Mouse (Mus musculus) intestine, embryonic 16.5 days (tissue): ENCODE measurements around the gene Tbc1d19. TPM values are rescaled to one million over a fixed set of nuclear protein-coding genes. Genes with fewer than 3 reads are reported as not detected.

Experiments
- ATAC-seq: fragments of 200-750 bp; cut with Nextera tagmentation; 2 replicates; pipeline ENCODE4 v1.8.0; 2017; ENCODE audit warnings: moderate TSS enrichment, moderate library complexity
- H3K27ac ChIP-seq: fragments of 300-500 bp; sonication (generic); 2 replicates; pipeline ENCODE4 v1.5.1; 2014; ENCODE audit warnings: mild to moderate bottlenecking, low read length
- H3K27me3 ChIP-seq: fragments of 300-500 bp; sonication (generic); replicated peaks from 2 replicates; pipeline ENCODE4 v1.6.1; 2014; ENCODE audit warnings: low read length, control low read depth, mixed read lengths; ENCODE audit not compliant: control insufficient read depth, insufficient read depth
- H3K36me3 ChIP-seq: fragments of 300-500 bp; sonication (generic); 2 replicates; pipeline ENCODE4 v1.6.1; 2014; ENCODE audit warnings: low read length, control low read depth; ENCODE audit not compliant: control insufficient read depth, insufficient read depth
- H3K4me1 ChIP-seq: fragments of 300-500 bp; sonication (generic); 2 replicates; pipeline ENCODE4 v1.6.1; 2014; ENCODE audit warnings: low read length, control low read depth, mixed read lengths; ENCODE audit not compliant: control insufficient read depth, insufficient read depth
- H3K4me2 ChIP-seq: fragments of 300-500 bp; sonication (generic); 2 replicates; pipeline ENCODE4 v1.6.1; 2014; ENCODE audit warnings: low read depth, low read length, control low read depth
- H3K4me3 ChIP-seq: fragments of 300-500 bp; sonication (generic); 2 replicates; pipeline ENCODE4 v1.5.1; 2014; ENCODE audit warnings: mild to moderate bottlenecking, low read length
- H3K9ac ChIP-seq: fragments of 300-500 bp; sonication (generic); 2 replicates; pipeline ENCODE4 v1.6.1; 2014; ENCODE audit warnings: low read depth, low read length
- H3K9me3 ChIP-seq: fragments of 300-500 bp; sonication (generic); 2 replicates; pipeline ENCODE4 v1.6.1; 2016; ENCODE audit warnings: low read length, control low read depth; ENCODE audit not compliant: control insufficient read depth
- WGBS: fragments of 180-500 bp; shearing (Covaris S2); extraction: QIAGEN DNeasy Blood & Tissue Kit; methylation state at CpG from one replicate; pipeline ENCODE4 v1.1.7; 2014; 5-methylcytosine and 5-hydroxymethylcytosine counted together
- polyA plus RNA-seq: library from polyadenylated mRNA; unstranded; fragments of >200 nt; fragmentation: Nextera tagmentation; extraction: Ambion mirVana; gene quantifications from 2 replicates; pipeline ENCODE4 v1.2.1, GENCODE M21; 2015

The Tbc1d19 gene
- 23.6 and 26.0 TPM in 2 replicates for polyA plus RNA-seq

DNA sequence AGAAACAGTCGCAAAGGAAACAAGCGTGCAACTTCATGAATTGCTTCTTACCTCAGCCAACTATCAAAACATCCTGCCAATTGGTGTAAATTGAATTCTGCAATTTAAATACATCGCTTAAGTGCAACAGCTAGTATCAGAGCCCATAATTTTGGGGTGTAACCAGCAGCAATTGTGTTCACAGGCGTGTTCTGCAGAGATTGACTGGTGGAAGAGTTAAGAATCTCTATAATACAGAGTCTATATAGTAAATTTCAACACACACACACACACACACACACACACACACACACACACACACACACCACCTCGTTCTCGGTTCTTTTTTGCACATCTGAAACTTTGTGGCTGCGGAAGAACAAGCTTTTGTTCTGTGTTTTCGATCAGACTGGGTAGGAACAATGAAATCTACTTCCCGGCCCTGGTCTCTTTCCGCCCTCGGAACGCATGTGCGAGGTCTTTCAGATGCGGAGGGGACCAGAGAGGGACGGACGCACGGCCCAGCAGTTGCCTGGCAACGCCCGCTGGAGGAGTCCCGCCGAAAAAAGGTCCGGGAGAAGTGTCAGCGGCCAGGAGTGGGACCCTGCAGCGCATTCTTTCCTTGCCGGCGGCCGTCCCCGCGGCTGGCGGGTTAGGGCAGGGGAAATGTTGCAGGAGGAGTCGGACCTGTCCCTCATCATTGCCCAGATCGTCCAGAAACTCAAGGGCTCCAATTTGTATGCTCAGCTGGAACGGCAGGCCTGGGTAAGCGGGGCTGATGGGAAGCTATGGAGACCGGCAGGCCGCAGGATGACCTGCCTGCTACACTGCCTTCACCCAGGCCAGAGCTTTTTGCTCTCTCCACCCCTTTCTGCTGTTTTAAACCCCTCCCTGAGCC is at the start of gene Tbc1d19:
TSS of gene Tbc1d19 (plus strand) at position 492 of the 877 bp plus-strand sequence.
- Histone ChIP-seq H3K4me3 (peak within 1 kb of the TSS; percentile 91), H3K4me2 (peak within 1 kb of the TSS; percentile 66), H3K4me1 (0 out of 2 replicates have a peak, but pooled peaks cover 2% of the 10 kb centered on the region), H3K27me3 (no peaks in the 10 kb centered on the region), H3K9ac (peak within 1 kb of the TSS; percentile 80), H3K9me3 (no peaks in the 10 kb centered on the region), H3K36me3 (no peaks in the 10 kb centered on the region), H3K27ac (peak within 1 kb of the TSS; percentile 57; the same call in 1 of the 2 replicates)
- peak; percentile 100 for ATAC-seq
- WGBS = 5% methylated on average over 36 of the region's 36 CpGs

GRCm38 (mm10) chr5:53759912-53760311 is 49.5 kb upstream of the Tbc1d19 start:
- Histone ChIP-seq H3K4me2 (no peak overlapping the region), H3K36me3 (no peaks in the 10 kb centered on the region), H3K27ac (no peak overlapping the region), H3K9me3 (no peaks in the 10 kb centered on the region), H3K4me1 (no peaks in the 10 kb centered on the region), H3K27me3 (no peaks in the 10 kb centered on the region), H3K9ac (no peak overlapping the region), H3K4me3 (no peak overlapping the region)
- ATAC-seq = no peak
- WGBS = 89% methylated on average over 4 of the region's 4 CpGs

DNA sequence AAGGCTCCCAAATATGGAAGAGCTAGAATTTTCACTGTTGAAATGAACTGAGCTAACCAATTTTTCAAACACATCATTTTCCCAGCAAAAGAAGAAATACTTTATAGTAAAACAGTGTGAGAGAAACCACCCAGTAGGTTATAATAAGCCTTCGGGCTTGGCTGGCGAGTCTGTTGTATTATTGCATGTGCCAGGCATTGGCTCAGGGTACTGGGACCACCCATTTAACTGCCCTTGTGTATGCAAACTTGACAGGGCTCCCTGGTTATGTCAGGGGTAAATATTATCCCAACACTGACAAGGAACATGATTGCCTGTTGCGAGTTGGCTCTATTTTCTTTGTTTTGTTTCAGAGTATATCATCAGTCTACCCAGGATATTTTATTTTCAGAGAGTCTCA is 48.5 kb upstream of the Tbc1d19 start:
- Histone ChIP-seq H3K27me3 (no peaks in the 10 kb centered on the region), H3K9ac (no peak overlapping the region), H3K9me3 (no peaks in the 10 kb centered on the region), H3K36me3 (no peaks in the 10 kb centered on the region), H3K27ac (no peak overlapping the region), H3K4me1 (no peaks in the 10 kb centered on the region), H3K4me2 (no peak overlapping the region), H3K4me3 (no peak overlapping the region)
- ATAC-seq = peak; percentile 46; the same call in 1 of the 2 replicates
- 60% methylated on average over 3 of the region's 3 CpGs for WGBS

DNA sequence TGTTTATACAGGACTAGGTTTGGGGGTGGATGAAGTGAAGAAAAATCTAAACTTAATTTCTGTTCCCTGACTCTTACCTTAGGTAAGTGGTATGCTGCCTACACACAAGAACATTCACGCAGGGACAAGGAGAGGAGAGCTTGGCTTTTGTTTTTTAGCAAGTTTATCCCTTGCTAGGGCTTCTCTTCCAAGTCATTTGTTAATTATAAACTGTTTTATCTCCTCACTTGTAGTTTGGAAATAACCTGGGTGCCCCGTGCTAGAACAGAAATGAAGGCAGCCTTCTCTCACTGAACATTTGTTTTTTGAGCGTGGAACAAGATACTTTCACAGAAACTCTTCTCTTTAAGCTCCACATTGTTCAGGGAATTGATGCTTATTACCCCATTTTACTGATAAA is 48.1 kb upstream of the Tbc1d19 start:
- Histone ChIP-seq H3K4me1 (no peaks in the 10 kb centered on the region), H3K36me3 (no peaks in the 10 kb centered on the region), H3K27ac (no peak overlapping the region), H3K4me3 (no peak overlapping the region), H3K9ac (no peak overlapping the region), H3K9me3 (no peaks in the 10 kb centered on the region), H3K27me3 (no peaks in the 10 kb centered on the region), H3K4me2 (no peak overlapping the region)
- no peak; the same call in 1 of the 2 replicates for ATAC-seq
- 61% methylated on average over 3 of the region's 3 CpGs for WGBS

DNA sequence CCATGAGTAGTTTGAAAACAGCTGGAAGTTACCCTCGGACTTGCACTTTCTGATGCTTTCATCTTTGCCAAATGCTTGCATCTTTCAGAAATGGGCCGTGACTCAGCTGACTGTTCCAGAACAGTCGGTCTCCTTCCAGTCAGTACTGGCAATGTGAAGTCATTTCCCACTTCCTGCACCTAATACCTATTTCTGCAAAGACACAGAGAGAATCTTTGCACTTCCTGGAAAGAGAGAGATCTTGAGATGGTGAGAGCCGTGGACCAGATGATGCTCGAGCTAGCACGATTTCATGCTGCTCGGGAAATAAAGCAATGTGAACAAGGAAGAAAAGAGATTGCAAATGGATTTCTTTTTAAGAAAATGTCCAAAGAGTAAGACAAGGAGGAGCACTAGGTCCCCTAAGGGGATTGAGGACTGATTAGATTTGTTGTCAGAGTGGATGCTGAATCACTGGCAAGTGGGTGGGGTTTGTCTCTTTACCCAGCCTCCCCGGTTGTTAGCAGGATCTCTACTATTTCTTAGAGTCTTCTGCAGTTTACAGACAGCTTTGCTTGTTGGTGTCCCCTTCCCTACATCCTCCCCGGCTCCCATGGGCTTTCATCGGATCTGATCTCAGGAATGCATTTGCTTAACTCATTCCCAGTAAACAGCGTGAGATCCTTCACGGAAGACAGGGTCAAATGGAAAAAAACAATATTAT is 24.4 kb upstream of the Tbc1d19 start:
- H3K9ac ChIP-seq = no peak overlapping the region
- no peak overlapping the region for H3K4me2 ChIP-seq
- WGBS = 57% methylated on average over 12 of the region's 12 CpGs
- no peaks in the 10 kb centered on the region for H3K27me3 ChIP-seq
- H3K9me3 ChIP-seq = no peaks in the 10 kb centered on the region
- H3K27ac ChIP-seq = no peak overlapping the region
- ATAC-seq = no peak
- no peak overlapping the region for H3K4me3 ChIP-seq
- H3K36me3 ChIP-seq = no peaks in the 10 kb centered on the region
- H3K4me1 ChIP-seq = no peaks in the 10 kb centered on the region

GRCm38 (mm10) chr5:53801379-53801778 is 8.0 kb upstream of the Tbc1d19 start:
- WGBS = 62% methylated on average over 2 of the region's 2 CpGs

DNA sequence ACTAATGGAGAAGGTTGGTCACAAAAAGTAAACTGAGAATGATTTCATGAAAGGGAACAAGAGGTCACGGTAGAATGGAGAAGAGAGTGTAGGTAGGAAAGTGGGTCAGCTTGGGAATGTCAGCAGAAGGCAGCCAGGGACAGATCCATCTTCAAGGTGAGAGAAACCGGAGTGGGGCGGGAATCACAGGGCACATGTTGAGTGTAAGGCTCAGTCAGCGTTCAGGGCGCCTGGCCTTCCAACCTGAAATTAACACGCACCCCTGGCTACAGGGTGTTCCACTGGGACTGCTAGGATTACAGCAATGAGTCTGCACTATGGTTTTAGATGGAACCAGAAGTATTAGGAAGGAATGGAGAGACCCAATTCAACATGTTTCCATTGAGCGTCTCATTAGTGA is 10.3 kb downstream of the Tbc1d19 start:
- no peaks in the 10 kb centered on the region for H3K4me1 ChIP-seq
- no peak overlapping the region for H3K9ac ChIP-seq
- H3K4me3 ChIP-seq = no peak overlapping the region
- no peaks in the 10 kb centered on the region for H3K9me3 ChIP-seq
- H3K27ac ChIP-seq = no peak overlapping the region
- no peaks in the 10 kb centered on the region for H3K27me3 ChIP-seq
- WGBS = 92% methylated on average over 7 of the region's 7 CpGs
- H3K4me2 ChIP-seq = no peak overlapping the region
- ATAC-seq = no peak
- no peaks in the 10 kb centered on the region for H3K36me3 ChIP-seq

More at GRCm38 (mm10) chr5:53801379-53801778, 8.0 kb upstream of the Tbc1d19 start:
- ATAC-seq = no peak
- H3K4me3 ChIP-seq = no peak overlapping the region
- no peak overlapping the region for H3K9ac ChIP-seq
- H3K9me3 ChIP-seq = no peaks in the 10 kb centered on the region
- H3K27ac ChIP-seq = no peak overlapping the region
- no peaks in the 10 kb centered on the region for H3K27me3 ChIP-seq
- H3K4me2 ChIP-seq = no peak overlapping the region
- H3K36me3 ChIP-seq = no peaks in the 10 kb centered on the region
- H3K4me1 ChIP-seq = no peaks in the 10 kb centered on the region

DNA sequence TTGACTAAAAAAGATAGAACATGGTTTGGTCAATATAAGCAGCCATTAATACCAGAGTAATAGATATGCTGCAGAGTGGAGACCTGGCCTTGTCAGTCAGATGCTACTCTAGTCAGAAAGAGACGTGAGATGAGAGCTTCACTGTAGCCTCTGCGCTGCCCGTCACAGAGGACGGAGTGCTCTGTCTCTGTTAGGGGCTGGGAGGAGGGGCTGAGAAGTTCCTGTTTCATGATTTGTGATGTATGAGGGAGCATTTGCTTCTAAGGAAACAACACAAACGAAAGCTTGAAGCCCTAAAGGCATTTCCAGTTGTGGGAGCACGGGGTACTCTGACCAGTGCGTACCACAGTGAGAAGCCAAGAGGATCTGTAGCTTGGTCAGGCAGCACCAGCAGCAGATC is 16.5 kb downstream of the Tbc1d19 start:
- ATAC-seq = no peak
- H3K4me2 ChIP-seq = no peak overlapping the region
- H3K9me3 ChIP-seq = no peaks in the 10 kb centered on the region
- no peaks in the 10 kb centered on the region for H3K4me1 ChIP-seq
- no peak overlapping the region for H3K27ac ChIP-seq
- WGBS = 61% methylated on average over 7 of the region's 7 CpGs
- H3K4me3 ChIP-seq = no peak overlapping the region
- H3K27me3 ChIP-seq = no peaks in the 10 kb centered on the region
- H3K9ac ChIP-seq = no peak overlapping the region
- no peaks in the 10 kb centered on the region for H3K36me3 ChIP-seq

- no peak overlapping the region for H3K9ac ChIP-seq
- H3K27ac ChIP-seq = no peak overlapping the region
- no peaks in the 10 kb centered on the region for H3K9me3 ChIP-seq
- H3K4me3 ChIP-seq = no peak overlapping the region
- H3K36me3 ChIP-seq = no peaks in the 10 kb centered on the region
- WGBS = 92% methylated on average over 4 of the region's 4 CpGs
- H3K27me3 ChIP-seq = no peaks in the 10 kb centered on the region
- no peak for ATAC-seq
- no peaks in the 10 kb centered on the region for H3K4me1 ChIP-seq
- no peak overlapping the region for H3K4me2 ChIP-seq
These were observed 25.1 kb downstream of the Tbc1d19 start for GRCm38 (mm10) chr5:53834489-53834888.
